Comparison of ENCODE assay signal across 8 mouse cellular contexts in the genomic region with DNA sequence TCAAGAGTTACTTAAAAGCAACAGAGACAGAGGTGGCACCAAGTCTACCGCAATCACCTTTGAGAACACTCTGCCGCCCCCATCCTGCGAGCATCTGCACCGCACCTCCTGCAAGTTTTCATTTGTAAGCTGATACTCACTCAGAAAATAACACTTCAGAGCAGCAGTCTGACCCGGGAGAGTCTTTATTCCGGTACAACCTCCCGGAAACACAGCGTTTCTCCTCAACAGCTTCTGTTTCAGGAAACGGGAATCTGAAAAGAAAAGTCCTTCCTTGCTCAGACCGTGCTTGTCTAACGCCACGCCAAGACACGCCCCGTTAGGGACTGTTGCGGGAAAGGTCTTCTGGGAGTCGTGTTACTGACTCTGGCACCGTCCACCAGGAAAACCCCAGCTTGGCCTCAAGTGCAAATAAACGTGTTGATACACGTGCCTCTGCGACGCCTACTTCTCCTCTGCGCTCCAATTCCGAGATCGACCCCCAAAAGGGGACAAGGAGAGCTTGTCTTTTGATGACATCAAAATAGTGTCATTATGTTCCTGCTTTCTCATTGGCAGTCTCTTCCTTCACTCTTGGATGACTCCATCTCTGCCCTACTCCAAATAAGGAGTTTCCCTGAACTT. TPM values are rescaled to one million over a fixed set of nuclear protein-coding genes. Genes with fewer than 3 reads are reported as not detected.
A peak's percentile ranks its signal among the peaks of the same experiment; 100 is the strongest.
DNase-seq lines count a peak whose midpoint lies in the region; ATAC-seq and TF ChIP-seq lines count a peak whose summit lies in the region.

A gene (minus strand): TSS at position 507 of the 624 bp plus-strand sequence.

- DNase-seq in ES-CJ7 (ENCODE audit: low read depth, low spot score): peak; percentile 80
- peak; percentile 50 for DNase-seq in forebrain, postnatal 0 days
- peak; percentile 26 to 48 for DNase-seq in layer of hippocampus, postnatal 25 days (ENCODE audit: extremely low spot score in 1 of 2, low spot score in 1 of 2)
- DNase-seq in lung, postnatal 4 days: peak; percentile 80 to 84
- DNase-seq in right cerebral cortex, postnatal 10 days (ENCODE audit: low spot score in 2 of 2): peak; percentile 48 to 56
- peak; percentile 65 to 71 for DNase-seq in urinary bladder, postnatal 4 days (ENCODE audit: low spot score in 2 of 2)

- peak; percentile 42; the same call in 1 of the 2 replicates for TF ChIP-seq CTCF in bone marrow macrophage, adult 2 months (IDR thresholded peaks at IDR 0.05; ENCODE audit: low read depth, low read length)
- peak; percentile 52 for TF ChIP-seq CTCF in forebrain, postnatal 0 days (IDR thresholded peaks at IDR 0.05; ENCODE audit: low read depth)

- H3K27me3 ChIP-seq in forebrain, postnatal 0 days (ENCODE audit: insufficient read depth, low read length): no peaks in the 10 kb centered on the region
- H3K27me3 ChIP-seq in hindbrain, embryonic 12.5 days: no peaks in the 10 kb centered on the region

- H3K9ac ChIP-seq in forebrain, postnatal 0 days: peak within 1 kb of the TSS; percentile 10; the same call in 1 of the 2 replicates
- H3K9ac ChIP-seq in hindbrain, embryonic 12.5 days: no peak within 1 kb of the TSS

- H3K4me1 ChIP-seq in bone marrow macrophage, adult 2 months (ENCODE audit: control insufficient read depth, insufficient read depth, low read length): peaks cover 17% of the 10 kb centered on the region
- H3K4me1 ChIP-seq in forebrain, postnatal 0 days (ENCODE audit: insufficient read depth): 0 out of 2 replicates have a peak, but pooled peaks cover 4% of the 10 kb centered on the region
- H3K4me1 ChIP-seq in hindbrain, embryonic 12.5 days: peaks cover 2% of the 10 kb centered on the region; the same call in 1 of the 2 replicates

- ATAC-seq in forebrain, postnatal 0 days: peak; percentile 93
- no peak for ATAC-seq in hindbrain, embryonic 12.5 days (ENCODE audit: low FRiP score)

- WGBS in forebrain, postnatal 0 days: 1% methylated on average over 24 of the region's 24 CpGs
- WGBS in hindbrain, embryonic 12.5 days: 2% methylated on average over 24 of the region's 24 CpGs

- peak within 1 kb of the TSS; percentile 52 for H3K4me2 ChIP-seq in forebrain, postnatal 0 days (ENCODE audit: low read depth)
- peak within 1 kb of the TSS; percentile 56 for H3K4me2 ChIP-seq in hindbrain, embryonic 12.5 days (replicated peaks)

- peak within 1 kb of the TSS; percentile 86 for H3K27ac ChIP-seq in bone marrow macrophage, adult 2 months (ENCODE audit: insufficient read depth, low read depth, low read length)
- no peak within 1 kb of the TSS for H3K27ac ChIP-seq in forebrain, postnatal 0 days (ENCODE audit: low read depth, low read length)
- no peak within 1 kb of the TSS for H3K27ac ChIP-seq in hindbrain, embryonic 12.5 days

- H3K4me3 ChIP-seq in bone marrow macrophage, adult 2 months (ENCODE audit: insufficient read depth, low read length): peak within 1 kb of the TSS; percentile 81
- H3K4me3 ChIP-seq in forebrain, postnatal 0 days (ENCODE audit: low read depth, low read length): peak within 1 kb of the TSS; percentile 33
- H3K4me3 ChIP-seq in hindbrain, embryonic 12.5 days: peak within 1 kb of the TSS; percentile 27

- no peak for TF ChIP-seq POLR2A in bone marrow macrophage, adult 2 months (IDR thresholded peaks at IDR 0.05; ENCODE audit: borderline replicate concordance, low read depth, low read length)

- no peaks in the 10 kb centered on the region for H3K9me3 ChIP-seq in forebrain, postnatal 0 days (ENCODE audit: low read length)
- no peaks in the 10 kb centered on the region for H3K9me3 ChIP-seq in hindbrain, embryonic 12.5 days (replicated peaks)

- no peaks in the 10 kb centered on the region for H3K36me3 ChIP-seq in forebrain, postnatal 0 days (ENCODE audit: insufficient read depth)
- H3K36me3 ChIP-seq in hindbrain, embryonic 12.5 days: no peaks in the 10 kb centered on the region

RNA-seq across cellular contexts. Expression of the gene that starts here (rescaled TPM):
- 29.9 and 35.4 TPM in 2 replicates for polyA plus RNA-seq in bone marrow macrophage, adult 2 months (2012; ENCODE audit: insufficient read depth, insufficient read length, missing spikeins)
- 1.3 and 3.5 TPM in 2 replicates for total RNA-seq in forebrain, postnatal 0 days (2014; rRNA removed)
- polyA plus RNA-seq in forebrain, postnatal 0 days (2015; fragmentation: Nextera tagmentation; extraction: Ambion mirVana): 0.30 and 0.39 TPM in 2 replicates
- 1.5 and 1.6 TPM in 2 replicates for polyA plus RNA-seq in hindbrain, embryonic 12.5 days (2016; fragmentation: Nextera tagmentation; extraction: Ambion mirVana)
- 1 to 10 TPM; 6.7 to 9.6 TPM for total RNA-seq in layer of hippocampus, postnatal 25 days (2021)

Comparison
In these comparisons a context has a peak if more than half of its experiments do, and no peak if none do; other contexts are left out.
1. RNA of the gene that starts here (polyA plus RNA-seq): 29.9 to 35.4 TPM in bone marrow macrophage, adult 2 months; 1.5 to 1.6 TPM in hindbrain, embryonic 12.5 days and 0.30 to 0.39 TPM in forebrain, postnatal 0 days; every median in the first group is over 10 times any median in the second.
2. H3K4me3 ChIP-seq: peak in every context shown above with its lines; median percentile 81 in bone marrow macrophage, adult 2 months; 33 in forebrain, postnatal 0 days; 27 in hindbrain, embryonic 12.5 days.
3. Peak in every context shown above with its lines, with median percentiles within 50 percentile points of each other: DNase-seq.